In genomic region chr3:67886176-67886575, GRCm38 (mm10) we compare ENCODE assay signal across 27 mouse cellular contexts. TPM values are rescaled to one million over a fixed set of nuclear protein-coding genes. Genes with fewer than 3 reads are reported as not detected.
DNase-seq lines count a peak whose midpoint lies in the region; ATAC-seq lines count a peak whose summit lies in the region.
"Had no signal": no experiment of that assay in that cellular context is flagged by ENCODE, and none has a peak within 500 bp of the region (broad histone marks: within the 10 kb centered on the region; RNA-seq: fewer than 3 reads in every experiment).

No protein-coding gene starts in this region.

- no peaks in the 10 kb centered on the region for H3K27me3 ChIP-seq in forebrain, embryonic 10.5 days (ENCODE audit: poor library complexity, severe bottlenecking)
- H3K27me3 ChIP-seq in forebrain, embryonic 11.5 days (ENCODE audit: control insufficient read depth, insufficient read depth, low read length), result no peaks in the 10 kb centered on the region
- no peaks in the 10 kb centered on the region for H3K27me3 ChIP-seq in hindbrain, embryonic 12.5 days
- H3K27me3 ChIP-seq in hindbrain, embryonic 14.5 days (ENCODE audit: control insufficient read depth, insufficient read depth, low read length), result no peaks in the 10 kb centered on the region
- H3K27me3 ChIP-seq in midbrain, embryonic 11.5 days (ENCODE audit: control insufficient read depth, insufficient read depth, low read length), result no peaks in the 10 kb centered on the region
- H3K27me3 ChIP-seq in midbrain, embryonic 14.5 days (ENCODE audit: control insufficient read depth, insufficient read depth, low read length), result no peaks in the 10 kb centered on the region
- H3K27me3 ChIP-seq: embryonic facial prominence, embryonic 13.5 days had no signal

- H3K9me3 ChIP-seq in forebrain, embryonic 10.5 days, result no peaks in the 10 kb centered on the region
- H3K9me3 ChIP-seq in forebrain, embryonic 11.5 days (ENCODE audit: control insufficient read depth, low read length), result no peaks in the 10 kb centered on the region
- no peaks in the 10 kb centered on the region for H3K9me3 ChIP-seq in hindbrain, embryonic 12.5 days (replicated peaks)
- no peaks in the 10 kb centered on the region for H3K9me3 ChIP-seq in hindbrain, embryonic 14.5 days (ENCODE audit: control insufficient read depth, low read length)
- H3K9me3 ChIP-seq in midbrain, embryonic 11.5 days (ENCODE audit: control insufficient read depth, low read length), result no peaks in the 10 kb centered on the region
- H3K9me3 ChIP-seq in midbrain, embryonic 14.5 days (ENCODE audit: control insufficient read depth, low read length), result no peaks in the 10 kb centered on the region
- H3K9me3 ChIP-seq: embryonic facial prominence, embryonic 10.5 days; embryonic facial prominence, embryonic 13.5 days had no signal

- H3K4me1 ChIP-seq in forebrain, embryonic 10.5 days, result peaks cover 32% of the 10 kb centered on the region
- 0 out of 2 replicates have a peak, but pooled peaks cover 5% of the 10 kb centered on the region for H3K4me1 ChIP-seq in forebrain, embryonic 11.5 days (replicated peaks; ENCODE audit: control insufficient read depth, insufficient read depth, low read length)
- H3K4me1 ChIP-seq in hindbrain, embryonic 12.5 days, result no peaks in the 10 kb centered on the region
- H3K4me1 ChIP-seq in hindbrain, embryonic 14.5 days (replicated peaks; ENCODE audit: control insufficient read depth, insufficient read depth, low read length), result 0 out of 2 replicates have a peak, but pooled peaks cover under 1% of the 10 kb centered on the region
- H3K4me1 ChIP-seq in midbrain, embryonic 11.5 days (ENCODE audit: control insufficient read depth, insufficient read depth, low read length), result no peaks in the 10 kb centered on the region
- peaks cover 3% of the 10 kb centered on the region; the same call in 1 of the 2 replicates for H3K4me1 ChIP-seq in midbrain, embryonic 14.5 days (ENCODE audit: control insufficient read depth, insufficient read depth, low read length)
- H3K4me1 ChIP-seq: embryonic facial prominence, embryonic 13.5 days had no signal

- WGBS in forebrain, embryonic 10.5 days, result 82% methylated on average over 1 of the region's 1 CpGs
- 76% methylated on average over 1 of the region's 1 CpGs for WGBS in forebrain, embryonic 11.5 days
- WGBS in hindbrain, embryonic 12.5 days, result 77% methylated on average over 1 of the region's 1 CpGs
- WGBS in hindbrain, embryonic 14.5 days, result 79% methylated on average over 1 of the region's 1 CpGs
- WGBS in midbrain, embryonic 11.5 days, result 68% methylated on average over 1 of the region's 1 CpGs
- WGBS in midbrain, embryonic 14.5 days, result 74% methylated on average over 1 of the region's 1 CpGs

- H3K4me3 ChIP-seq in forebrain, embryonic 10.5 days, result no peak overlapping the region
- no peak overlapping the region for H3K4me3 ChIP-seq in forebrain, embryonic 11.5 days (ENCODE audit: low read depth, low read length)
- H3K4me3 ChIP-seq in hindbrain, embryonic 12.5 days, result no peak overlapping the region
- no peak overlapping the region for H3K4me3 ChIP-seq in hindbrain, embryonic 14.5 days (replicated peaks; ENCODE audit: low read length)
- no peak overlapping the region for H3K4me3 ChIP-seq in midbrain, embryonic 11.5 days (ENCODE audit: low read depth, low read length)
- no peak overlapping the region for H3K4me3 ChIP-seq in midbrain, embryonic 14.5 days (replicated peaks; ENCODE audit: low read depth, low read length)
- H3K4me3 ChIP-seq: embryonic facial prominence, embryonic 10.5 days; embryonic facial prominence, embryonic 13.5 days; erythroblast, embryonic 14.5 days; gastrocnemius, adult 2 months had no signal

- H3K9ac ChIP-seq in forebrain, embryonic 11.5 days (ENCODE audit: low read length), result no peak overlapping the region
- no peak overlapping the region for H3K9ac ChIP-seq in hindbrain, embryonic 12.5 days
- H3K9ac ChIP-seq in hindbrain, embryonic 14.5 days, result no peak overlapping the region
- no peak overlapping the region for H3K9ac ChIP-seq in midbrain, embryonic 11.5 days (ENCODE audit: low read length)
- H3K9ac ChIP-seq in midbrain, embryonic 14.5 days (replicated peaks; ENCODE audit: low read length), result no peak overlapping the region
- H3K9ac ChIP-seq: embryonic facial prominence, embryonic 13.5 days; forebrain, postnatal 0 days had no signal

- H3K36me3 ChIP-seq in forebrain, embryonic 10.5 days (replicated peaks), result no peaks in the 10 kb centered on the region
- no peaks in the 10 kb centered on the region for H3K36me3 ChIP-seq in forebrain, embryonic 11.5 days (ENCODE audit: control insufficient read depth, insufficient read depth, low read length)
- H3K36me3 ChIP-seq in hindbrain, embryonic 12.5 days, result no peaks in the 10 kb centered on the region
- H3K36me3 ChIP-seq in hindbrain, embryonic 14.5 days (replicated peaks; ENCODE audit: control insufficient read depth, insufficient read depth), result no peaks in the 10 kb centered on the region
- H3K36me3 ChIP-seq in midbrain, embryonic 11.5 days (ENCODE audit: control insufficient read depth, insufficient read depth, low read length), result no peaks in the 10 kb centered on the region
- no peaks in the 10 kb centered on the region for H3K36me3 ChIP-seq in midbrain, embryonic 14.5 days (ENCODE audit: control insufficient read depth, insufficient read depth, low read length)
- H3K36me3 ChIP-seq: embryonic facial prominence, embryonic 10.5 days; embryonic facial prominence, embryonic 13.5 days had no signal

- H3K4me2 ChIP-seq in forebrain, embryonic 11.5 days (ENCODE audit: low read depth, low read length, severe bottlenecking), result no peak overlapping the region
- H3K4me2 ChIP-seq in hindbrain, embryonic 12.5 days (replicated peaks), result no peak overlapping the region
- H3K4me2 ChIP-seq in hindbrain, embryonic 14.5 days (replicated peaks), result no peak overlapping the region
- no peak overlapping the region for H3K4me2 ChIP-seq in midbrain, embryonic 11.5 days
- no peak overlapping the region for H3K4me2 ChIP-seq in midbrain, embryonic 14.5 days (ENCODE audit: low read length)
- H3K4me2 ChIP-seq: embryonic facial prominence, embryonic 13.5 days; heart, embryonic 11.5 days had no signal

- H3K27ac ChIP-seq in forebrain, embryonic 10.5 days, result peak overlapping the region; percentile 25; the same call in 1 of the 2 replicates
- no peak overlapping the region for H3K27ac ChIP-seq in forebrain, embryonic 11.5 days (ENCODE audit: low read depth, low read length)
- H3K27ac ChIP-seq in hindbrain, embryonic 12.5 days, result 0 out of 2 replicates have a peak overlapping the region, but pooled peaks have one; percentile 23
- H3K27ac ChIP-seq in hindbrain, embryonic 14.5 days, result no peak overlapping the region
- peak overlapping the region; percentile 40; the same call in 1 of the 2 replicates for H3K27ac ChIP-seq in midbrain, embryonic 11.5 days (ENCODE audit: low read depth, low read length)
- no peak overlapping the region for H3K27ac ChIP-seq in midbrain, embryonic 14.5 days (replicated peaks; ENCODE audit: low read depth, low read length)
- H3K27ac ChIP-seq: embryonic facial prominence, embryonic 10.5 days; embryonic facial prominence, embryonic 13.5 days; gastrocnemius, adult 2 months had no signal

- DNase-seq in forebrain, embryonic 10.5 days (ENCODE audit: extremely low spot score, low spot score), result no peak
- no peak for DNase-seq in forebrain, embryonic 11.5 days (ENCODE audit: low spot score)
- DNase-seq in hindbrain, embryonic 14.5 days (ENCODE audit: low spot score), result no peak
- DNase-seq in midbrain, embryonic 11.5 days (ENCODE audit: low spot score, missing footprints), result no peak
- no peak for DNase-seq in midbrain, embryonic 14.5 days
- DNase-seq: adrenal gland, adult 2 months; adrenal gland, postnatal 14 days; cerebellum, adult 11 months; cerebellum, adult 9-10 months; cerebellum, postnatal 36 days; embryo, embryonic 11 days; forebrain, postnatal 0 days; gastrocnemius, adult 2 months; gastrocnemius, postnatal 14 days; heart, adult 11 months had no signal

- no peak for ATAC-seq in forebrain, embryonic 11.5 days (replicated peaks; ENCODE audit: low FRiP score)
- ATAC-seq in hindbrain, embryonic 12.5 days (ENCODE audit: low FRiP score), result no peak
- no peak for ATAC-seq in hindbrain, embryonic 14.5 days (ENCODE audit: low FRiP score)
- ATAC-seq in midbrain, embryonic 11.5 days (ENCODE audit: low FRiP score), result no peak
- no peak for ATAC-seq in midbrain, embryonic 14.5 days (ENCODE audit: low FRiP score, low TSS enrichment)
- ATAC-seq: CD4-positive, CD25-positive, alpha-beta regulatory T cell, adult 4 months; forebrain, embryonic 14.5 days; forebrain, postnatal 0 days; intestine, postnatal 0 days had no signal

RNA-seq across cellular contexts. Expression of gene Iqcj, which starts 5.8 kb away (rescaled TPM):
- 0.25 TPM in 1 of 2 replicates, not detected in the other for polyA plus RNA-seq in forebrain, embryonic 10.5 days (2016; fragmentation: Nextera tagmentation; extraction: Ambion mirVana)
- 0.53 TPM in 1 of 2 replicates, not detected in the other for polyA plus RNA-seq in forebrain, embryonic 11.5 days (2014; fragmentation: Nextera tagmentation; extraction: Ambion mirVana)
- 0.22 and 0.63 TPM in 2 replicates for polyA plus RNA-seq in hindbrain, embryonic 12.5 days (2016; fragmentation: Nextera tagmentation; extraction: Ambion mirVana)
- polyA plus RNA-seq in hindbrain, embryonic 14.5 days (2014; fragmentation: Nextera tagmentation; extraction: Ambion mirVana), result 0.47 and 0.72 TPM in 2 replicates
- polyA plus RNA-seq in midbrain, embryonic 11.5 days (2014; fragmentation: Nextera tagmentation; extraction: Ambion mirVana), result 0.23 and 0.34 TPM in 2 replicates
- 0.55 and 1.4 TPM in 2 replicates for polyA plus RNA-seq in midbrain, embryonic 14.5 days (2014; fragmentation: Nextera tagmentation; extraction: Ambion mirVana)
- polyA plus RNA-seq: adrenal gland, adult 2 months; C2C12; CD4-positive, CD25-positive, alpha-beta regulatory T cell, adult 4 months; embryonic facial prominence, embryonic 10.5 days; embryonic facial prominence, embryonic 13.5 days; erythroblast, embryonic 14.5 days; heart, embryonic 11.5 days; heart, embryonic 14.5 days; heart, postnatal 0 days; intestine, embryonic 14.5 days; intestine, postnatal 0 days had no signal

RNA-seq across cellular contexts. Expression of gene Iqschfp, which starts 5.9 kb away (rescaled TPM):
- 0.38 TPM in 1 of 2 replicates, not detected in the other for polyA plus RNA-seq in forebrain, embryonic 10.5 days (2016; fragmentation: Nextera tagmentation; extraction: Ambion mirVana)
- polyA plus RNA-seq in forebrain, embryonic 11.5 days (2014; fragmentation: Nextera tagmentation; extraction: Ambion mirVana), result 1.0 and 1.3 TPM in 2 replicates
- 0.45 and 1.2 TPM in 2 replicates for polyA plus RNA-seq in hindbrain, embryonic 12.5 days (2016; fragmentation: Nextera tagmentation; extraction: Ambion mirVana)
- 7.5 and 8.3 TPM in 2 replicates for polyA plus RNA-seq in hindbrain, embryonic 14.5 days (2014; fragmentation: Nextera tagmentation; extraction: Ambion mirVana)
- 2.6 and 3.5 TPM in 2 replicates for polyA plus RNA-seq in midbrain, embryonic 11.5 days (2014; fragmentation: Nextera tagmentation; extraction: Ambion mirVana)
- polyA plus RNA-seq in midbrain, embryonic 14.5 days (2014; fragmentation: Nextera tagmentation; extraction: Ambion mirVana), result 4.9 and 7.6 TPM in 2 replicates
- polyA plus RNA-seq: adrenal gland, adult 2 months; C2C12; CD4-positive, CD25-positive, alpha-beta regulatory T cell, adult 4 months; embryonic facial prominence, embryonic 13.5 days; erythroblast, embryonic 14.5 days; heart, embryonic 14.5 days; heart, postnatal 0 days; intestine, embryonic 14.5 days had no signal

Comparison
In these comparisons a context has a peak if more than half of its experiments do, and no peak if none do; other contexts are left out.
1. H3K27ac ChIP-seq: peak in forebrain, embryonic 10.5 days (single experiment), hindbrain, embryonic 12.5 days (single experiment) and midbrain, embryonic 11.5 days (single experiment); none in forebrain, embryonic 11.5 days (single experiment), hindbrain, embryonic 14.5 days (single experiment) and midbrain, embryonic 14.5 days (single experiment).